Mouse (Mus musculus): ENCODE data around the gene Tcf20. TPM values are rescaled to one million over a fixed set of nuclear protein-coding genes. Genes with fewer than 3 reads are reported as not detected.
A peak's percentile ranks its signal among the peaks of the same experiment; 100 is the strongest.

Gene Tcf20
- total and polyA plus RNA-seq, 3 experiments = 34.7 to 92.0 (median 91.8) TPM

DNA sequence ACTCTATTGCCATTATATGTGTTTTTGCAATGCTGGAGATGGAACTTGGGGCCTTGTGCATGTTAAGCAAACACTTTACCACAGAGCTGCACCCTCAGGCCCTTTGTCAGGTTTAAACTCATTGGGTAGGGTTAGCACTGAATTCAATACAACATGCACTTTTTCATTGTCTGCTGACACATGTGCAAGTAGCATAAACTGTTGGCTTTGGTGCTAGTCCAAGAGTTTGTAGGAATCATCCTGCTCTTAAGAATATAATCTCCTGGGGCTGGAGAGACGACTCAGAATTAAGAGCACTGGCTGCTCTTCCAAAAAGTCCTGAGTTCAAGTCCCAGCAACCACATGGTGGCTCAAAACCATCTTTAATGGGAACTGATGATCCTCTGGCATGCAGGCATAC is 98.2 kb downstream of the Tcf20 start:
- no peak overlapping the region for H3K27ac ChIP-seq (ENCODE audit: control insufficient read depth, low read depth, low read length)
- H3K4me3 ChIP-seq (ENCODE audit: control insufficient read depth in 1 of 2, insufficient read depth in 1 of 2, low read depth in 2 of 2, low read length in 2 of 2) = 0 out of 4 replicates have a peak overlapping the region, but pooled peaks of 1 of the 2 experiments have one; percentile 7
- peaks cover 25 to 34% of the 10 kb centered on the region in 2 experiments for H3K4me1 ChIP-seq (ENCODE audit: control insufficient read depth in 1 of 2, insufficient read depth in 2 of 2, low read length in 2 of 2)
- peaks cover 0 to 51% of the 10 kb centered on the region in 2 experiments; a peak in 3 of 4 replicates for H3K36me3 ChIP-seq (ENCODE audit: control insufficient read depth in 1 of 2, insufficient read depth in 2 of 2, low read length in 2 of 2)
- DNase-seq (ENCODE audit: low read depth, low spot score) = no peak
- no peaks in the 10 kb centered on the region for H3K9me3 ChIP-seq (replicated peaks; ENCODE audit: insufficient read depth, low read length)
- peaks cover 57% of the 10 kb centered on the region for H3K79me2 ChIP-seq (ENCODE audit: control insufficient read depth, insufficient read depth, low read length, poor library complexity)
- TF ChIP-seq TBP (IDR thresholded peaks at IDR 0.05; ENCODE audit: low read depth, low read length) (no peak), CHD1 (IDR thresholded peaks at IDR 0.05; ENCODE audit: low read depth, low read length) (no peak), MYC (IDR thresholded peaks at IDR 0.05; ENCODE audit: low read depth, low read length) (no peak), POLR2A (IDR thresholded peaks at IDR 0.05; ENCODE audit: control insufficient read depth in 1 of 2, insufficient read depth in 1 of 2, low read depth in 1 of 2, low read length in 2 of 2, poor library complexity in 1 of 2) (no peak), NELFE (IDR thresholded peaks at IDR 0.05; ENCODE audit: low read depth, low read length) (no peak), MEF2A (IDR thresholded peaks at IDR 0.05; ENCODE audit: extremely low read depth, insufficient replicate concordance, low read depth, low read length, poor library complexity, severe bottlenecking) (no peak), HCFC1 (IDR thresholded peaks at IDR 0.05; ENCODE audit: low read depth, low read length) (no peak), JUND (IDR thresholded peaks at IDR 0.05; ENCODE audit: low read depth, low read length) (no peak), CHD2 (IDR thresholded peaks at IDR 0.05; ENCODE audit: low read length) (no peak), USF2 (IDR thresholded peaks at IDR 0.05; ENCODE audit: borderline replicate concordance in 1 of 2, insufficient read depth in 1 of 2, low read depth in 1 of 2, low read length in 2 of 2) (no peak), MAX (IDR thresholded peaks at IDR 0.05; ENCODE audit: low read length) (no peak), BHLHE40 (IDR thresholded peaks at IDR 0.05; ENCODE audit: borderline replicate concordance, low read depth, low read length) (no peak)
- no peaks in the 10 kb centered on the region for H3K27me3 ChIP-seq (ENCODE audit: control insufficient read depth in 1 of 2, insufficient read depth in 2 of 2, low read length in 2 of 2)
- no peak overlapping the region for H3K9ac ChIP-seq (ENCODE audit: control insufficient read depth, low read depth, low read length, poor library complexity, severe bottlenecking)

DNA sequence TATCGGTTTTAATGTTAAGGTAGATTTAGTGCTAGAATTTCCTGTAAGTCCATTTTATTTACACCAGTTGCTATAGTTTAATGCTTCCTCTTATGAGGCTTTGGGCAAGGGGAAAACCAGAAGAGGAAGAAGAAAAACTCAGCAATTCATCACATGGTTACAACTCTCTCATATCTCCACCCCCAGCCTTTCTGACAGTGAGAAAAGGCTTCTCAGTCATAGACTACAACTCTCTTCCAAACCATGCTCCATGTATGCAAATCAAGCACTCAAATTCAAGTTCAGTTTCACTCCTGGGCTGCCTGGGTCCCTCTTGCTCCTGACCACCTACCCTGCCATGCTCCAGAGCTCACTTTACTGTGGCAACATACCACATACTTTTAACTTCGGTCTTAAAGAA is 99.2 kb downstream of the Tcf20 start:
- Histone ChIP-seq H3K79me2 (ENCODE audit: control insufficient read depth, insufficient read depth, low read length, poor library complexity) (peaks cover 55% of the 10 kb centered on the region), H3K4me3 (ENCODE audit: control insufficient read depth in 1 of 2, insufficient read depth in 1 of 2, low read depth in 2 of 2, low read length in 2 of 2) (peak overlapping the region; percentile 22 to 33), H3K27ac (ENCODE audit: control insufficient read depth, low read depth, low read length) (peak overlapping the region; percentile 71), H3K9ac (ENCODE audit: control insufficient read depth, low read depth, low read length, poor library complexity, severe bottlenecking) (peak overlapping the region; percentile 54), H3K36me3 (ENCODE audit: control insufficient read depth in 1 of 2, insufficient read depth in 2 of 2, low read length in 2 of 2) (peaks cover 0 to 43% of the 10 kb centered on the region in 2 experiments; a peak in 3 of 4 replicates), H3K27me3 (ENCODE audit: control insufficient read depth in 1 of 2, insufficient read depth in 2 of 2, low read length in 2 of 2) (no peaks in the 10 kb centered on the region), H3K9me3 (replicated peaks; ENCODE audit: insufficient read depth, low read length) (no peaks in the 10 kb centered on the region), H3K4me1 (ENCODE audit: control insufficient read depth in 1 of 2, insufficient read depth in 2 of 2, low read length in 2 of 2) (peaks cover 21 to 34% of the 10 kb centered on the region in 2 experiments)
- peak; percentile 87 for DNase-seq (ENCODE audit: low read depth, low spot score)
- TF ChIP-seq UBTF (IDR thresholded peaks at IDR 0.05; ENCODE audit: borderline replicate concordance, insufficient read depth, low read depth, low read length) (no peak), RAD21 (IDR thresholded peaks at IDR 0.05; ENCODE audit: low read depth, low read length) (no peak), EP300 (IDR thresholded peaks at IDR 0.05; ENCODE audit: low read depth in 1 of 2, low read length in 2 of 2) (peak in 1 of 2 experiments; percentile 46; a peak in 2 of 4 replicates), MAZ (IDR thresholded peaks at IDR 0.05; ENCODE audit: low read depth, low read length) (0 out of 2 replicates have a peak, but pooled peaks have one; percentile 56), MEF2A (IDR thresholded peaks at IDR 0.05; ENCODE audit: extremely low read depth, insufficient replicate concordance, low read depth, low read length, poor library complexity, severe bottlenecking) (no peak), JUND (IDR thresholded peaks at IDR 0.05; ENCODE audit: low read depth, low read length) (no peak), E2F4 (IDR thresholded peaks at IDR 0.05; ENCODE audit: borderline replicate concordance, low read depth, low read length) (no peak), ZC3H11A (IDR thresholded peaks at IDR 0.05; ENCODE audit: low read depth, low read length) (no peak), MYC (IDR thresholded peaks at IDR 0.05; ENCODE audit: low read depth, low read length) (peak; percentile 87), POLR2AphosphoS5 (IDR thresholded peaks at IDR 0.05; ENCODE audit: borderline replicate concordance, low read depth, low read length) (no peak), ELF1 (IDR thresholded peaks at IDR 0.05; ENCODE audit: low read depth, low read length) (peak; percentile 36; the same call in 1 of the 2 replicates), MXI1 (IDR thresholded peaks at IDR 0.05; ENCODE audit: low read depth, low read length) (peak; percentile 85), MAX (IDR thresholded peaks at IDR 0.05; ENCODE audit: low read length) (0 out of 2 replicates have a peak, but pooled peaks have one; percentile 34), HCFC1 (IDR thresholded peaks at IDR 0.05; ENCODE audit: low read depth, low read length) (no peak), ZMIZ1 (IDR thresholded peaks at IDR 0.05; ENCODE audit: low read depth, low read length) (no peak), CHD2 (IDR thresholded peaks at IDR 0.05; ENCODE audit: low read length) (no peak; the same call in 1 of the 2 replicates), NRF1 (IDR thresholded peaks at IDR 0.05; ENCODE audit: insufficient read depth, low read depth, low read length, poor library complexity, severe bottlenecking) (no peak), CTCF (IDR thresholded peaks at IDR 0.05 in 2 of 3, conservative IDR thresholded peaks at IDR 0.05 in 1 of 3; ENCODE audit: control insufficient read depth in 1 of 3, insufficient read depth in 1 of 3, low read depth in 2 of 3, low read length in 3 of 3, poor library complexity in 1 of 3, severe bottlenecking in 1 of 3) (no peak), TAL1 (IDR thresholded peaks at IDR 0.05; ENCODE audit: low read length) (0 out of 2 replicates have a peak, but pooled peaks have one; percentile 21), RCOR1 (IDR thresholded peaks at IDR 0.05; ENCODE audit: low read depth, low read length) (no peak), SMC3 (IDR thresholded peaks at IDR 0.05; ENCODE audit: low read depth, low read length) (no peak), GATA1 (IDR thresholded peaks at IDR 0.05; ENCODE audit: low read depth, low read length) (peak; percentile 27; the same call in 1 of the 2 replicates), ZKSCAN1 (IDR thresholded peaks at IDR 0.05; ENCODE audit: low read depth, low read length) (no peak)

Data from MEL (cell line).